Mouse (Mus musculus): ENCODE data around the gene Gm20388. TPM values are rescaled to one million over a fixed set of nuclear protein-coding genes. Genes with fewer than 3 reads are reported as not detected.

Gene Gm20388
- total and polyA plus RNA-seq, 2 experiments from 2014 or later: 17.3 TPM; not detected in 1

- no peak for DNase-seq (ENCODE audit: low spot score)
- Histone ChIP-seq H3K36me3 (replicated peaks; ENCODE audit: control insufficient read depth, insufficient read depth, low read length) (no peaks in the 10 kb centered on the region), H3K4me3 (ENCODE audit: low read depth, low read length) (no peak overlapping the region), H3K27me3 (ENCODE audit: control insufficient read depth, insufficient read depth, low read length) (peaks cover 11% of the 10 kb centered on the region; the same call in 1 of the 2 replicates), H3K27ac (ENCODE audit: low read depth) (no peak overlapping the region), H3K9me3 (replicated peaks; ENCODE audit: control insufficient read depth, low read length) (no peaks in the 10 kb centered on the region), H3K9ac (replicated peaks; ENCODE audit: low read depth, low read length) (no peak overlapping the region), H3K4me1 (ENCODE audit: control insufficient read depth, insufficient read depth) (no peaks in the 10 kb centered on the region), H3K4me2 (ENCODE audit: low read depth, low read length) (no peak overlapping the region)
- TF ChIP-seq CTCF (IDR thresholded peaks at IDR 0.05; ENCODE audit: low read depth) (no peak), EP300 (IDR thresholded peaks at IDR 0.05; ENCODE audit: low read depth) (no peak)
- 55% methylated on average over 6 of the region's 6 CpGs for WGBS
- no peak for ATAC-seq (ENCODE audit: insufficient read depth, low read depth)
These were observed 1797.8 kb downstream of the Gm20388 start for GRCm38 (mm10) chr8:121708406-121708805.

GRCm38 (mm10) chr8:121717502-121717901 lies 1806.9 kb downstream of the Gm20388 start:
- DNase-seq (ENCODE audit: low spot score): no peak
- Histone ChIP-seq H3K27me3 (ENCODE audit: control insufficient read depth, insufficient read depth, low read length) (peaks cover 47% of the 10 kb centered on the region), H3K9me3 (replicated peaks; ENCODE audit: control insufficient read depth, low read length) (no peaks in the 10 kb centered on the region), H3K36me3 (replicated peaks; ENCODE audit: control insufficient read depth, insufficient read depth, low read length) (no peaks in the 10 kb centered on the region), H3K27ac (ENCODE audit: low read depth) (no peak overlapping the region), H3K4me1 (ENCODE audit: control insufficient read depth, insufficient read depth) (no peaks in the 10 kb centered on the region), H3K4me3 (ENCODE audit: low read depth, low read length) (no peak overlapping the region), H3K9ac (replicated peaks; ENCODE audit: low read depth, low read length) (no peak overlapping the region), H3K4me2 (ENCODE audit: low read depth, low read length) (no peak overlapping the region)
- no peak for ATAC-seq (ENCODE audit: insufficient read depth, low read depth)
- TF ChIP-seq CTCF (IDR thresholded peaks at IDR 0.05; ENCODE audit: low read depth) (no peak), EP300 (IDR thresholded peaks at IDR 0.05; ENCODE audit: low read depth) (no peak)
- WGBS: 41% methylated on average over 14 of the region's 14 CpGs

GRCm38 (mm10) chr8:121717982-121718425 lies 1807.4 kb downstream of the Gm20388 start:
- peak; percentile 84 for DNase-seq (ENCODE audit: low spot score)
- 27% methylated on average over 12 of the region's 12 CpGs for WGBS
- H3K27ac ChIP-seq (ENCODE audit: low read depth): no peak overlapping the region
- no peaks in the 10 kb centered on the region for H3K9me3 ChIP-seq (replicated peaks; ENCODE audit: control insufficient read depth, low read length)
- no peaks in the 10 kb centered on the region for H3K36me3 ChIP-seq (replicated peaks; ENCODE audit: control insufficient read depth, insufficient read depth, low read length)
- H3K9ac ChIP-seq (replicated peaks; ENCODE audit: low read depth, low read length): no peak overlapping the region
- no peaks in the 10 kb centered on the region for H3K4me1 ChIP-seq (ENCODE audit: control insufficient read depth, insufficient read depth)
- H3K27me3 ChIP-seq (ENCODE audit: control insufficient read depth, insufficient read depth, low read length): peaks cover 42% of the 10 kb centered on the region
- no peak overlapping the region for H3K4me2 ChIP-seq (ENCODE audit: low read depth, low read length)
- TF ChIP-seq EP300 (IDR thresholded peaks at IDR 0.05; ENCODE audit: low read depth): no peak
- TF ChIP-seq CTCF (IDR thresholded peaks at IDR 0.05; ENCODE audit: low read depth): peak; percentile 89
- H3K4me3 ChIP-seq (ENCODE audit: low read depth, low read length): no peak overlapping the region
- peak; percentile 83 for ATAC-seq (ENCODE audit: insufficient read depth, low read depth)

DNA sequence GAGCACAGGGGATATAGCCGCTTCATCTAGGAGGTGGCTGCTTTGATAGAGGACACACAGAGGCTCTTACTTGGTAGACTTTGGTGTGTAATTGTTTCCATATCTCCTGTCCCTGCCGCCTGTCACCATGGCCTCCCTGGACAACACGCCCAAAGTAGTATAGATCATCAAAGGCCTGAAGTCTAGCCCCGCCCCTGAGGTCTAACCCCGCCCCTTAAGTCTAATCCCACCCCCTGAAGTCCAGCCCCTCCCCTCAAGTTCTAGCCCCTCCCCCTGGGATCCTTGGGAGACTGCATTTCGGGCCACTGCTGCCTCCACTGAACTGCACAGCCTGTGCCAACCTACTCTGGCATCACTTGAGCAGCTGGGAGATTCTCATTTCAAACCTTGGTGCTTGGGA lies 1808.3 kb downstream of the Gm20388 start:
- Histone ChIP-seq H3K9ac (replicated peaks; ENCODE audit: low read depth, low read length) (no peak overlapping the region), H3K4me1 (ENCODE audit: control insufficient read depth, insufficient read depth) (no peaks in the 10 kb centered on the region), H3K4me3 (ENCODE audit: low read depth, low read length) (no peak overlapping the region), H3K4me2 (ENCODE audit: low read depth, low read length) (no peak overlapping the region), H3K27me3 (ENCODE audit: control insufficient read depth, insufficient read depth, low read length) (peaks cover 39% of the 10 kb centered on the region), H3K27ac (ENCODE audit: low read depth) (no peak overlapping the region), H3K36me3 (replicated peaks; ENCODE audit: control insufficient read depth, insufficient read depth, low read length) (no peaks in the 10 kb centered on the region), H3K9me3 (replicated peaks; ENCODE audit: control insufficient read depth, low read length) (no peaks in the 10 kb centered on the region)
- ATAC-seq (ENCODE audit: insufficient read depth, low read depth): no peak; the same call in 1 of the 2 replicates
- 42% methylated on average over 6 of the region's 6 CpGs for WGBS
- DNase-seq (ENCODE audit: low spot score): no peak
- no peak for TF ChIP-seq EP300 (IDR thresholded peaks at IDR 0.05; ENCODE audit: low read depth)

- 49% methylated on average over 6 of the region's 6 CpGs for WGBS
These were observed 1810.4 kb downstream of the Gm20388 start for GRCm38 (mm10) chr8:121721072-121721471.

DNA sequence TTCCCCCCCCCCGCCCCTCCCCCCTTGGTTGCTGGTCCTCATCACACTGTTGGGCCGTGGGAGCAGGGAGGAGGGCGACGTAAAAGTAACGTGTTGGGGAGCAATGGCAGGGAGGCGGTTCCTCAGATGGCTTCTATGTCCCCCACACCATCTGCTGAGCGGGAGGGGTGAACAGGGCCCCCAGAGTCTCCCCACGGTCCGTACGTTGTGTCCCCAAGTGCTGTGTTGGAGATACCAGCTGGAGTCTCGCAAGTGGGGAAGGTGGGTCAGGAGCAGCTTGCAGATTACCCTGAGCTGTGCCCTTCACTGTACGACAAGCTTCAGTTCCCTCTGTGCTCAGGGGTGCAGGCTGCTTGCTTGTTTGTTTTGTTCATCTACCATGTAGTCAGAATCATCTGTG lies 1813.2 kb downstream of the Gm20388 start:
- 72% methylated on average over 12 of the region's 12 CpGs for WGBS
- Histone ChIP-seq H3K9me3 (replicated peaks; ENCODE audit: control insufficient read depth, low read length) (0 out of 2 replicates have a peak, but pooled peaks cover 3% of the 10 kb centered on the region), H3K27ac (ENCODE audit: low read depth) (no peak overlapping the region), H3K4me2 (ENCODE audit: low read depth, low read length) (no peak overlapping the region), H3K4me1 (ENCODE audit: control insufficient read depth, insufficient read depth) (no peaks in the 10 kb centered on the region), H3K4me3 (ENCODE audit: low read depth, low read length) (no peak overlapping the region), H3K36me3 (replicated peaks; ENCODE audit: control insufficient read depth, insufficient read depth, low read length) (no peaks in the 10 kb centered on the region), H3K9ac (replicated peaks; ENCODE audit: low read depth, low read length) (no peak overlapping the region), H3K27me3 (ENCODE audit: control insufficient read depth, insufficient read depth, low read length) (peaks cover 32% of the 10 kb centered on the region)
- no peak for DNase-seq (ENCODE audit: low spot score)
- TF ChIP-seq CTCF (IDR thresholded peaks at IDR 0.05; ENCODE audit: low read depth) (no peak), EP300 (IDR thresholded peaks at IDR 0.05; ENCODE audit: low read depth) (no peak)
- no peak for ATAC-seq (ENCODE audit: insufficient read depth, low read depth)

More at GRCm38 (mm10) chr8:121721072-121721471, 1810.4 kb downstream of the Gm20388 start:
- Histone ChIP-seq H3K4me1 (ENCODE audit: control insufficient read depth, insufficient read depth) (no peaks in the 10 kb centered on the region), H3K27ac (ENCODE audit: low read depth) (no peak overlapping the region), H3K27me3 (ENCODE audit: control insufficient read depth, insufficient read depth, low read length) (peaks cover 27% of the 10 kb centered on the region), H3K4me3 (ENCODE audit: low read depth, low read length) (no peak overlapping the region), H3K9me3 (replicated peaks; ENCODE audit: control insufficient read depth, low read length) (no peaks in the 10 kb centered on the region), H3K4me2 (ENCODE audit: low read depth, low read length) (no peak overlapping the region), H3K36me3 (replicated peaks; ENCODE audit: control insufficient read depth, insufficient read depth, low read length) (no peaks in the 10 kb centered on the region), H3K9ac (replicated peaks; ENCODE audit: low read depth, low read length) (no peak overlapping the region)
- ATAC-seq (ENCODE audit: insufficient read depth, low read depth): no peak
- DNase-seq (ENCODE audit: low spot score): no peak
- TF ChIP-seq EP300 (IDR thresholded peaks at IDR 0.05; ENCODE audit: low read depth): no peak
- TF ChIP-seq CTCF (IDR thresholded peaks at IDR 0.05; ENCODE audit: low read depth): no peak
